Mouse (Mus musculus) midbrain, embryonic 14.5 days (tissue): ENCODE results near the gene A530016L24Rik. TPM values are rescaled to one million over a fixed set of nuclear protein-coding genes. Genes with fewer than 3 reads are reported as not detected.
A peak's percentile ranks its signal among the peaks of the same experiment; 100 is the strongest.

Experiments used
- ATAC-seq: fragments of 200-750 bp; cut with Nextera tagmentation; 2 replicates; pipeline ENCODE4 v1.8.0; 2017; ENCODE audit warnings: moderate number of reproducible peaks, moderate library complexity; ENCODE audit not compliant: low FRiP score, low TSS enrichment
- DNase-seq: peaks from one replicate; pipeline ENCODE4 v3.0.0-alpha.2; 2015
- H3K27ac ChIP-seq: fragments of 300-500 bp; sonication (generic); replicated peaks from 2 replicates; pipeline ENCODE4 v1.5.1; 2014; ENCODE audit warnings: mild to moderate bottlenecking, low read depth, low read length, moderate library complexity
- H3K27me3 ChIP-seq: fragments of 300-500 bp; sonication (generic); 2 replicates; pipeline ENCODE4 v1.6.1; 2014; ENCODE audit warnings: low read length, control low read depth, mixed read lengths; ENCODE audit not compliant: control insufficient read depth, insufficient read depth
- H3K36me3 ChIP-seq: fragments of 300-500 bp; sonication (generic); 2 replicates; pipeline ENCODE4 v1.6.1; 2014; ENCODE audit warnings: low read length, control low read depth; ENCODE audit not compliant: control insufficient read depth, insufficient read depth
- H3K4me1 ChIP-seq: fragments of 300-500 bp; sonication (generic); 2 replicates; pipeline ENCODE4 v1.6.1; 2014; ENCODE audit warnings: mild to moderate bottlenecking, antibody characterized with exemption, low read length, control low read depth; ENCODE audit not compliant: control insufficient read depth, insufficient read depth
- H3K4me2 ChIP-seq: fragments of 300-500 bp; sonication (generic); 2 replicates; pipeline ENCODE4 v1.6.1; 2014; ENCODE audit warnings: mild to moderate bottlenecking, low read length, moderate library complexity
- H3K4me3 ChIP-seq: fragments of 300-500 bp; sonication (generic); replicated peaks from 2 replicates; pipeline ENCODE4 v1.5.1; 2014; ENCODE audit warnings: low read depth, low read length
- H3K9ac ChIP-seq: fragments of 300-500 bp; sonication (generic); replicated peaks from 2 replicates; pipeline ENCODE4 v1.6.1; 2014; ENCODE audit warnings: mild to moderate bottlenecking, low read length, moderate library complexity
- H3K9me3 ChIP-seq: fragments of 300-500 bp; sonication (generic); 2 replicates; pipeline ENCODE4 v1.6.1; 2016; ENCODE audit warnings: low read length, control low read depth, mixed read lengths; ENCODE audit not compliant: control insufficient read depth
- WGBS: fragments of 180-500 bp; shearing (Covaris S2); extraction: QIAGEN DNeasy Blood & Tissue Kit; methylation state at CpG from one replicate; pipeline ENCODE4 v1.1.7; 2014; 5-methylcytosine and 5-hydroxymethylcytosine counted together
- polyA plus RNA-seq: library from polyadenylated mRNA; unstranded; fragments of >200 nt; fragmentation: Nextera tagmentation; extraction: Ambion mirVana; gene quantifications from 2 replicates; pipeline ENCODE4 v1.2.1, GENCODE M21; 2014

The A530016L24Rik gene
- polyA plus RNA-seq, 1 experiment from 2014 or later, result not detected

DNA sequence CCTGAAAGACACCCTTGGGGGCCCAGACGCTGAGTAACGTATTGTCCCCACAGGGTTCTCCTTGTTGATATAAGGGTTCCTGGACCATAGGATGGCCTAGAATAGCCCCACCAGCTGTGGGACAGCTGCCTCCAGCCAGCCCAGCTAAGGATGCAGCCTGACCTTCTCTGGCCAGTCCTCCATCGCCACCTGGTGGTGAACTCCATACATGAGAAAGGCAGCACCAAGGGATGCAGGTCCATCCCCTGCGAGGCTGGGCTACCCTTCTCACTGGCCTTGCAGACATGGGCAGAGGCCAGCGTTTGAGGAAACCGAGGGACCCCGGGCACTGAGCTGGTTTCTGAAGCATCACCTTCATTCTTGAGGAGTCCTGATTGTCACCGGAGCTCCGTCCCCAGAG, 15.5 kb upstream of the A530016L24Rik start:
- Histone ChIP-seq H3K4me3 (no peak overlapping the region), H3K27ac (no peak overlapping the region), H3K4me1 (peaks cover 18% of the 10 kb centered on the region), H3K4me2 (no peak overlapping the region), H3K9ac (no peak overlapping the region; the same call in 1 of the 2 replicates), H3K36me3 (no peaks in the 10 kb centered on the region), H3K9me3 (no peaks in the 10 kb centered on the region), H3K27me3 (peaks cover 13% of the 10 kb centered on the region)
- ATAC-seq (peak; percentile 72), DNase-seq (peak; percentile 93)
- 22% methylated on average over 9 of the region's 9 CpGs for WGBS

DNA sequence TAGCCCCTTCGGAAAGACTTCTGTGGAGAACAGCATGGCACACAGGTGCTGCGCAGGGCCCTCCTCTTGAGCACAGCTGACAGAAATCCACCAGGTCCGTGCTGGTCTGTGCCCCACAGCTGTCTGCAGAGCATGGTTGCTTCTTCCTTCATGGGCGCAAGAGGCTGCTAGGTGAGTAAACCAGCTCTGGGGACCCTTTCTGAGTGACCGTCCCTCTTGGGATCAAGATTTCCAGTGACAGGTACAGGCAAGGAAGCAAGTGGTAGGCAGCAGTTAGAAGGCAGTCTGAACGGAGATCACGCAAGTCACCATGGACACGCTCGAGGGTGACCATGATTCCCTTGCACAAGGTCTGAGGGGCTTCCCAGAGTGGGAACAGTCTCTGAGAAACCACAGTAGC, 287 bp downstream of the A530016L24Rik start:
- H3K4me2 ChIP-seq, result no peak overlapping the region
- no peak overlapping the region for H3K27ac ChIP-seq
- H3K36me3 ChIP-seq, result no peaks in the 10 kb centered on the region
- no peaks in the 10 kb centered on the region; the same call in 1 of the 2 replicates for H3K4me1 ChIP-seq
- H3K9me3 ChIP-seq, result no peaks in the 10 kb centered on the region
- no peak overlapping the region for H3K4me3 ChIP-seq
- no peak for DNase-seq
- WGBS, result 90% methylated on average over 9 of the region's 9 CpGs
- no peak overlapping the region for H3K9ac ChIP-seq
- H3K27me3 ChIP-seq, result no peaks in the 10 kb centered on the region
- no peak for ATAC-seq

GRCm38 (mm10) chr12:112490444-112490939, 1.2 kb downstream of the A530016L24Rik start:
- ATAC-seq (no peak), DNase-seq (no peak)
- no peak overlapping the region for H3K4me2 ChIP-seq
- H3K9ac ChIP-seq, result no peak overlapping the region
- no peak overlapping the region for H3K27ac ChIP-seq
- H3K36me3 ChIP-seq, result no peaks in the 10 kb centered on the region
- 24% methylated on average over 3 of the region's 3 CpGs for WGBS
- no peak overlapping the region for H3K4me3 ChIP-seq
- H3K9me3 ChIP-seq, result no peaks in the 10 kb centered on the region
- no peaks in the 10 kb centered on the region; the same call in 1 of the 2 replicates for H3K4me1 ChIP-seq
- H3K27me3 ChIP-seq, result no peaks in the 10 kb centered on the region

- DNase-seq (no peak), ATAC-seq (no peak)
- Histone ChIP-seq H3K27me3 (no peaks in the 10 kb centered on the region), H3K9ac (no peak overlapping the region), H3K27ac (no peak overlapping the region), H3K4me3 (no peak overlapping the region), H3K9me3 (no peaks in the 10 kb centered on the region), H3K4me2 (no peak overlapping the region), H3K36me3 (0 out of 2 replicates have a peak, but pooled peaks cover 3% of the 10 kb centered on the region), H3K4me1 (no peaks in the 10 kb centered on the region)
- WGBS, result 57% methylated on average over 5 of the region's 5 CpGs
Observed at GRCm38 (mm10) chr12:112496136-112496535, 6.9 kb downstream of the A530016L24Rik start.

GRCm38 (mm10) chr12:112497731-112498130, 8.5 kb downstream of the A530016L24Rik start:
- ATAC-seq, result no peak
- no peak overlapping the region for H3K27ac ChIP-seq
- no peak overlapping the region for H3K4me3 ChIP-seq
- 88% methylated on average over 8 of the region's 8 CpGs for WGBS
- no peaks in the 10 kb centered on the region for H3K27me3 ChIP-seq
- no peaks in the 10 kb centered on the region for H3K9me3 ChIP-seq
- no peaks in the 10 kb centered on the region for H3K4me1 ChIP-seq
- no peak overlapping the region for H3K4me2 ChIP-seq
- 0 out of 2 replicates have a peak, but pooled peaks cover 3% of the 10 kb centered on the region for H3K36me3 ChIP-seq
- H3K9ac ChIP-seq, result no peak overlapping the region
- DNase-seq, result no peak

- no peaks in the 10 kb centered on the region for H3K27me3 ChIP-seq
- H3K4me3 ChIP-seq, result no peak overlapping the region
- no peak overlapping the region for H3K9ac ChIP-seq
- 0 out of 2 replicates have a peak, but pooled peaks cover 3% of the 10 kb centered on the region for H3K36me3 ChIP-seq
- H3K27ac ChIP-seq, result no peak overlapping the region
- DNase-seq (no peak), ATAC-seq (no peak)
- H3K4me1 ChIP-seq, result no peaks in the 10 kb centered on the region
- 36% methylated on average over 11 of the region's 11 CpGs for WGBS
- no peak overlapping the region for H3K4me2 ChIP-seq
- no peaks in the 10 kb centered on the region for H3K9me3 ChIP-seq
Observed at GRCm38 (mm10) chr12:112498683-112499082, 9.4 kb downstream of the A530016L24Rik start.

DNA sequence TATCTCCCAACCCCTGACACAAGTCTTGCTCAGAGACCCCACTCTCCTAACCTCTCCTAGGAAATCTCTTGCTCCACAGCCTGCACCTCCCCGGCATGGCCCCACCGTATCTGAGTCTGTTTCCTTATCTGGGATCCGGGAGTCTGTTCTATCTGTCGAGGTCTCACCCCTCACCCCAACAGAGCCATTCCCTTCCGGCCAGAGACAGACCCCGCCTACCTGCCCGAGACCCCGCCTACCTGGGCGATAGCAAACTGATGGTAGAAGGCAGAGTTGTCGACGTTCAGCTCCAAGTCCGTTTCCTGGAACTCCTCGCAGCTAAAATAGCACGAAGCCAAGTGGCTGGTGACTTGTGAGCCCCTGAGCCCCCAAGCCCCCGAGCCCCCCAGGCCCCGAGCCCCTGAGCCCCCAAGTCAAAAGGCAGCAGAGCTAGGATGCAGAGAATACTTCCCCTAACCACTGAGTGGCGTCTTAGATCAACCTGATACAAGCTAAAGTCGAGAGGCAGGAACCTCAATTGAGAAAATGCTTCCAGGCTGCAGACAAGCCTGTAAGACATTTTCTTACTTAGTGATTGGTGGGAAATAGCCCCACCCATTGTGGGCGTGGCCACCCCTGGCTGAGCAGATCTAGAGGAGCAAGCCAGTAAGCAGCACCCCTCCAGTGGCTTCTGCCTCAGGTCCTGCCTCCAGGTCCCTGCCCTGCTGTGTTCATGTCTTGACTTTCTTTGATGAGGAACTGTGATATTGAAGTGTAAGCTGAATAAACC, 13.9 kb downstream of the A530016L24Rik start:
- WGBS, result 39% methylated on average over 19 of the region's 19 CpGs
- no peak overlapping the region for H3K4me3 ChIP-seq
- H3K4me1 ChIP-seq, result peaks cover 26% of the 10 kb centered on the region
- H3K9ac ChIP-seq, result no peak overlapping the region
- 0 out of 2 replicates have a peak, but pooled peaks cover 3% of the 10 kb centered on the region for H3K36me3 ChIP-seq
- no peaks in the 10 kb centered on the region for H3K9me3 ChIP-seq
- H3K27ac ChIP-seq, result no peak overlapping the region
- H3K27me3 ChIP-seq, result no peaks in the 10 kb centered on the region
- ATAC-seq (no peak), DNase-seq (no peak)
- no peak overlapping the region for H3K4me2 ChIP-seq

- no peak for ATAC-seq
- no peak overlapping the region for H3K9ac ChIP-seq
- no peak for DNase-seq
- no peaks in the 10 kb centered on the region for H3K9me3 ChIP-seq
- H3K4me2 ChIP-seq, result no peak overlapping the region
- H3K4me3 ChIP-seq, result no peak overlapping the region
- WGBS, result 83% methylated on average over 6 of the region's 6 CpGs
- peaks cover 4% of the 10 kb centered on the region; the same call in 1 of the 2 replicates for H3K27me3 ChIP-seq
- no peaks in the 10 kb centered on the region for H3K36me3 ChIP-seq
- peaks cover 44% of the 10 kb centered on the region for H3K4me1 ChIP-seq
- 0 out of 2 replicates have a peak overlapping the region, but pooled peaks have one; percentile 17 for H3K27ac ChIP-seq
Observed at GRCm38 (mm10) chr12:112506267-112506666, 17.0 kb downstream of the A530016L24Rik start.

GRCm38 (mm10) chr12:112507264-112507663, 18.0 kb downstream of the A530016L24Rik start:
- 7% methylated on average over 4 of the region's 4 CpGs for WGBS
- Histone ChIP-seq H3K36me3 (no peaks in the 10 kb centered on the region), H3K4me1 (peaks cover 48% of the 10 kb centered on the region), H3K9ac (no peak overlapping the region), H3K27ac (peak overlapping the region; percentile 77), H3K4me3 (no peak overlapping the region), H3K4me2 (peak overlapping the region; percentile 38), H3K27me3 (peaks cover 12% of the 10 kb centered on the region; the same call in 1 of the 2 replicates), H3K9me3 (no peaks in the 10 kb centered on the region)
- DNase-seq (peak; percentile 83), ATAC-seq (peak; percentile 70)
